Mouse (Mus musculus) 3T3-L1 (cell line): ENCODE data around the gene Nkd1.

Experiments used
- DNase-seq: peaks from one replicate; pipeline ENCODE4 v3.0.0-alpha.2; 2015; ENCODE audit warnings: low read depth, low spot score

Nkd1 gene

DNA sequence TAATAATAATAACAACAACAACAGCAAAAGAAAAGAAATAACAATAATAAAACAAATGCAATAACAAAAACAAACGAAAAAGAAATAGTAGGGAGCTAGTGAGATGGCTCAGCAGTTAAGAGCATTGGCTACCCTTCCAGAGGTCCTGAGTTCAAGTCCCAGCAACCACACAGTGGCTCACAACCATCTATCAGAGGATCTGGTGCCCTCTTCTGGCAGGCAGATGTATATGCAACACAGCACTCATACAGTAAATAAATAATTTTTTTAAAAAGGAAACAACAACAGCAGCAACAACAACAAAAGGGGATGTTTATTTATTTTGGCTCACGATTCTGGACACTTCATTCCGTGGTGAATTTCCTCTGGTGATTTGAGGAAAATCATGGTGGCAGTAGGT, 98.4 kb downstream of the Nkd1 start:
- peak; percentile 55 for DNase-seq

- DNase-seq = no peak
These were observed 99.8 kb downstream of the Nkd1 start for GRCm38 (mm10) chr8:88620931-88621330.

DNA sequence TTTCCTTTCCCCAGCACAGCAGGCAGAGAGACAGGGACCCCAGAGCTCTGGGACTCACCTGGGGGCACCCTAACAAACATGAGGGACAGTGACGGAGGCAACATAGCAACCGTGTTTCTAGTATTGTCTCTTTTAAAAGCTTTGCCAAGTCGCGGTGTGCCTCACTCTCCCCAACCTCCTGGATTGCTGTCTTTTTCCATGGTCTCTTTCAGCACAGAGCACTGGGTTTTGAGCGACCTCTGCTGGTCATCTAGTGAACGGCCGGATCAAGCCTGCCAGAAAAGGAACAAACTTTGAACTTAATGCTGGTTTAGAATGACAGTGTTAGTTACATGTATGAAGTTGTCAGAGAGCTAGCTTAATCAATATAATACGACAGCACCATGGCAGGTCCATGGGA, 100.3 kb downstream of the Nkd1 start:
- DNase-seq = peak; percentile 79

DNA sequence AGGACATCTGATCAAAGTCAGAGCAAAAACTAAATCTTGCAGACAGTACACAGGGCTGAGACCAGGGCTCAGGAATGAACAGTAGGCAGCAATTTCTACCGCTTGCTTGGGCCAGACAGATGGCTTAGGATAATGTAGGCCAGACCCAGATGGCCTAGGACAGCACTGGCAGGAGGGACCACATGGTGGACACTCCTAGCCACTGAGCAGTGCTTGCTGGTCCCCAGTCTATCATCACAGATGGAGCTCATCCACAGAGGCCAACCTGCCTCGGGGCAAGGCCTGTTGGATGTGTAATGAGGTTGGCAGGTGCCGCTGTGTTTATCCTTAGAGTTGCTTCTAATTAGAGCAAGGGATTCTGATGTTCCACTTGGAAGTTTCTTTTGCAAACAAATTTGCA, 102.2 kb downstream of the Nkd1 start:
- no peak for DNase-seq

GRCm38 (mm10) chr8:88624276-88624675, 103.1 kb downstream of the Nkd1 start:
- no peak for DNase-seq

GRCm38 (mm10) chr8:88626433-88626832, 105.3 kb downstream of the Nkd1 start:
- no peak for DNase-seq

GRCm38 (mm10) chr8:88626940-88627264, 105.7 kb downstream of the Nkd1 start:
- DNase-seq = no peak

DNA sequence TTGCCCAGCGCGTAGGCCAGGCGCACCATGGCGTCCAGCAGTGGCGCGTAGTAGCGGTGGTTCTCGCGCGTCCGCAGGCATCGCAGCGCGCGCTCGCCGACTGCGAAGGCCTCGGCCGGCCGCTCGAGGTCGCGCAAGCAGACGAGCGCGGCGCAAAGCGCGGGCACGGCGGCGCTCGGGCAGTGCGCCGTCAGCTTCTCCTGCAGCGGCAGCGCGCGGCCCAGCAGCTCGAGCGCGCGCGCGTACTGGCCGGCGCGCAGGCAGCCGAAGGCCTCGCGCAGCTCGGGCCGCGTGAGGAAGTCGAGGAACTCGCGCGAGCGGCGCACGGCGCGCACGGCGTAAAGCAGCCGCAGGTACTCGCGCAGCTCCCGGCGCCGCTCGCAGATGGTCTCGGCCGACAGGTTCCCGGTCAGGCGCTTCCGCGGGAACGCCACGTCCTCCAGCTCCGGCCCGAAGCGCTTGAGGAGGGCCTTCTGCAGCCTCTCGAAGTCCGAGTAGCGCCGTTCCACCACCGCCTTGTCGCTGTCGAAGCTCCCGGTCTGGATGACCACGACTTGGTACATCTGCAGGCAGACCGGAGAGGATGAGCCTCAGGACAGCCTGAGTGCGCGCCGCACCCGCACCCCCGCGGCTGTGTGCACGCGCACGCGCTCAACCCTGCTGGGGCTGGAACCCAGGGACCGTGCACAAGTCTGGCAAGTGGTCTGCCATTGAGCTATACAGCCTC, 106.3 kb downstream of the Nkd1 start:
- no peak for DNase-seq

DNA sequence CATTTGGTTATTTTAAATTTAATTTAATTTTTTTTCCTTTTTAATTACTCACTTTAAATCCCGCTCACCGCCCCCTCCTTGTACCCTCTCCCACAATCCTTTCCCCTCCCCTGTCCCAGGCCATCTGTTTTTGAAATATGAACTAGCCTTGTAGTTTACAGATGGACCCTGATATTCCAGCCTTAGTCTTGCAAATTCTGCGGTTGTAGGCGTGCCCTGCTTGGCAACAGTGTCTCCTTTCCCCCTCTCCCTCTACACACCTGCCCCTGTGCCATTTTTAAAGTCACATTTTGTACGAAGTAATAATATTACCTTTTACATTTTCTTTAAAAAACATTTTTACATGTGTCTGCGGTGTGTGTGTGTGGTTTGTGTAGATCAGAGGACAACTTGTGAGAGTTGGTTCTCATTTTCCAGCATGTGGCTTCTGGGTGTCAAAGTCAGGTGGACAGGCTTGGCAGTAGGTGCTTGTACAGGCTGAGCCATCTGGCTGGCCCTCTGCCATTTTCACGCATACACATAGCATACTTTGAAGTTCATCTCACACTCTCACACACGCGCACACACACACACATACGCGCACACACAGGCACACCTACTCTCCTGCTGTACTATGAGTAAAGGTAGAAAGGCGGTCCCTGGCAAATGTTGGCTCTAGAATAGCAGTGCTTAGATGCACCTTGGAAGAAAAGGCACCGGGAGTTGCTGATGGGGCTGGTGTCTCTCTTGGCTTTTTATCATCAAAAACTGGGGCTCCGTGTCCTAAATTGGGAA, 107.0 kb downstream of the Nkd1 start:
- DNase-seq = no peak

- DNase-seq = peak; percentile 12
These were observed 109.1 kb downstream of the Nkd1 start for GRCm38 (mm10) chr8:88630225-88630624.

- DNase-seq = peak; percentile 68
These were observed 109.9 kb downstream of the Nkd1 start for GRCm38 (mm10) chr8:88631081-88631480.

- no peak for DNase-seq
These were observed 112.2 kb downstream of the Nkd1 start for GRCm38 (mm10) chr8:88633343-88633765.

DNA sequence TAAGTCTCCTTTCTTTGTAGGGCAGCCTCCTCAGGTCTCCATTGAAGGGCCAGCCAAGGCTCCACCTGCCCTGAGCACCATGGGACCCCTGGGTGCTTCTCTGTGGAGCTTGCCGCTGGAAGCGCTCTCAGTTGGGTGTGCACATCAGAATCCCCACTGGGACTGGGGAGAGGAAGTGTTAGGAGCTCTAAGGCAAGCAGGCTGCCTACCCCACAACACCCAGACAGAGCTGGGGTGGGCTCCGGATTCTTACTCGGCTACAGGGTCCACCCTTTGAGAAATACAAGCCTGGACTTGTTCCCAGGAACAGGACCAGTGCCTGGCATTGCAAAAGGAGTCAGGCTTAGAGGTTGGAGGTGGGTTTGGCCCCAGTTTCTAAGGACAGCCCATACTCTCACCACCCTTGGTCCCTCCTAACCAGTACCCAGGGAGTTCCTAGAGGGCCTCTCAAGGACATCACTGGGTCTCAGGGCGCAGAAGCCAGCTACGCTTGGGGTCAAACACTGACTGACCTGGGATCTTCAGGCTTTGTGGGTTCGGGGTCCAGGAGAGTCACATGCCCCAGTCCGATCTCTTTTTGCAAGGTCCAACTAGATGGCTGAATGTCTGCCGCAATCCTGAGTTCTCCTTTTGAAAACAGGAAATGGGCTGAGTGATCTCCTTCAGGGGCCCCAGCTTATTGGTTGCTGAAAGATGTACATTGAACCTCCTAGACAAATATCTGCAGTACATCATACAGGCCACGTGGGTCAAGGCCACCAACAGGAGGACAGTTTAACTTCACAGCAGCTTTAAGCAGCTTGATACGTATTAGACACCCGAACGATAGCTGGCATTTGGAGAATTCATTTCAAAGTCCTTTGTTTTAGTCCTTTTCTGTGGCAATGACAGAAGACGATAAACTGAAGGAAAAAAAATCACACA, 114.6 kb downstream of the Nkd1 start, which contains the start of gene Snx20:
Gene Snx20 (minus strand): TSS at position 655 of the 924 bp plus-strand sequence.
- no peak for DNase-seq

DNA sequence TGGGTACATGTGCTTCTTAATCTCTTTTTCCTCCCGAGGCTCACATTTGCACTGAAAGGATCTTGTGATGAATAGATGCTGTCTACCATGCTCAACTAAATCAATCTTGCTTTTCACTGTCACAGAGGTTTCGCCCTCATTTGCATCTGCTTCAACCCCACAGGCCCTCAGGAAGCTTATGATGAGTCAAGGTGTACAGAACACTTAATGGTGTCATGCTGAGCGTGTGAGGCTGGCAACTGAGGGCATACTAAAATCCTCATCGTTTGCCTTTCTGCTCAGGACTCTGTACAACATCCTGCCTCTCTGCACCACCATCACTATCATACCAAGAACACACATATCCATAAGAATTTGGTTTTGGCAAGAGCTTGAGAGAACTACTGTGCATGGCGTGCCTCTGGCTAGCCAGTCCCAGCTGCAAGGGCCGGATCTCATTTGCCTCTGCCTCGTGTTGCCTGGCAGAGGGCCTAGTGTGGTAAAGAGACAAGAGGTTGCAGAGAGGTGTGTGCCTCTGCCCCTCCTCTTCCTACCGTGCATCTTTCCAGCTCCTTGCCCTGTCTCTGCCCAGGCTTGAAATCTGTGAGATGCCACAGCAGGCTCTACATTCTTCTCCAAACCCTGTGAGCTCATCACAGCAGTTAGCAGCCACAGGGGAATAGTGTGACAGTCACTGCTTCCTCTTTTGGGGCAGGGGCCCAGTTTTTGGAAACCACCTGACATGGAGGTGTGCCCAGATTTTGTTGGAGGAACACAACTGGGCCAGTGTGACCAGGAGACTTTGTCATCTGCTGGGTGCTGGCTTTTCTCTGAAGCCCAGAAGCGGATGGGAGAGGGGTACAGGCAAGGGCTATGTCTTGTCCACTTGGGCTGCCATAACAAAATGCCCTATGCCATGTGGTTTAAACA, 116.2 kb downstream of the Nkd1 start:
- peak; percentile 34 for DNase-seq

- no peak for DNase-seq
These were observed 117.8 kb downstream of the Nkd1 start for GRCm38 (mm10) chr8:88638908-88639307.

GRCm38 (mm10) chr8:88642734-88643564, 121.8 kb downstream of the Nkd1 start:
- DNase-seq = no peak
